Mouse (Mus musculus): ENCODE results near the gene Atic. TPM values are rescaled to one million over a fixed set of nuclear protein-coding genes. Genes with fewer than 3 reads are reported as not detected.

Gene Atic
- total RNA-seq, 2 experiments from 2014 or later: 20.8 to 24.0 TPM

GRCm38 (mm10) chr1:71590038-71590437, 33.1 kb downstream of the Atic start:
- intact Hi-C loops (cut with DNase I): no loop called here
- DNase-seq: no peak

- DNase-seq: no peak
- intact Hi-C loops (cut with DNase I): no loop called here
These were observed 36.2 kb downstream of the Atic start for GRCm38 (mm10) chr1:71593184-71593583.

- intact Hi-C loops (cut with DNase I): no loop called here
- no peak for DNase-seq
These were observed 37.3 kb downstream of the Atic start for GRCm38 (mm10) chr1:71594268-71594667.

- intact Hi-C loops (cut with DNase I): no loop called here
- DNase-seq: no peak
These were observed 38.4 kb downstream of the Atic start for GRCm38 (mm10) chr1:71595365-71595764.

GRCm38 (mm10) chr1:71605751-71606150, 48.8 kb downstream of the Atic start:
- intact Hi-C loops (cut with DNase I): no loop called here
- DNase-seq: no peak

GRCm38 (mm10) chr1:71606600-71607325, 49.8 kb downstream of the Atic start:
- DNase-seq: no peak
- intact Hi-C loops (cut with DNase I): no loop called here

GRCm38 (mm10) chr1:71609057-71609775, 52.3 kb downstream of the Atic start:
- DNase-seq: no peak
- intact Hi-C loops (cut with DNase I): no loop called here

GRCm38 (mm10) chr1:71609916-71610315, 53.0 kb downstream of the Atic start:
- DNase-seq: no peak
- intact Hi-C loops (cut with DNase I): no loop called here

- intact Hi-C loops (cut with DNase I): no loop called here
- no peak for DNase-seq
These were observed 55.3 kb downstream of the Atic start for GRCm38 (mm10) chr1:71612256-71612655.

- DNase-seq: no peak
- intact Hi-C loops (cut with DNase I): no loop called here
These were observed 57.7 kb downstream of the Atic start for GRCm38 (mm10) chr1:71614545-71615246.

GRCm38 (mm10) chr1:71621526-71621925, 64.6 kb downstream of the Atic start:
- DNase-seq: no peak
- intact Hi-C loops (cut with DNase I): no loop called here

- DNase-seq: no peak
- intact Hi-C loops (cut with DNase I): no loop called here
These were observed 66.7 kb downstream of the Atic start for GRCm38 (mm10) chr1:71623625-71624024.

Other genes starting within 250 kb of the Atic start
- gene Abca12, start 142.2 kb upstream of the Atic start, total RNA-seq (2021): 1 to 10 TPM; 3.1 to 4.8 TPM
- gene Fn1, start 96.0 kb downstream of the Atic start, total RNA-seq (2021): 100 to 1,000 TPM in 1 of 2 experiments, 10 to 100 TPM in 1; 86.6 to 106 TPM

Measured in heart, postnatal 36 days (tissue).